Mouse (Mus musculus): Measurements from ENCODE around the gene Tnnt1. TPM values are rescaled to one million over a fixed set of nuclear protein-coding genes. Genes with fewer than 3 reads are reported as not detected.

Gene Tnnt1
- 3.6 and 45.1 TPM in 2 replicates for polyA plus RNA-seq (2012; rRNA removed)

GRCm38 (mm10) chr7:4516332-4517050 lies at the start of gene Tnnt1:
TSS of gene Tnnt1 (minus strand) at chr7:4516382.

GRCm38 (mm10) chr7:4547221-4547641 lies 31.0 kb upstream of the Tnnt1 start, which contains the start of gene Syt5:
TSS of gene Syt5 (minus strand) at chr7:4547541.

GRCm38 (mm10) chr7:4532005-4532729 lies 16.0 kb upstream of the Tnnt1 start, which contains the start of gene Dnaaf3:
TSS of gene Dnaaf3 (minus strand) at chr7:4532453.

GRCm38 (mm10) chr7:4524212-4524922 lies 8.2 kb upstream of the Tnnt1 start, which contains the start of gene Tnni3:
TSS of gene Tnni3 (minus strand) at chr7:4524229.

GRCm38 (mm10) chr7:4501558-4502397 lies 14.4 kb downstream of the Tnnt1 start, which contains the start of gene Ppp1r12c:
TSS of gene Ppp1r12c (minus strand) at chr7:4501680.

GRCm38 (mm10) chr7:4460576-4461434 lies 55.4 kb downstream of the Tnnt1 start, which contains the start of gene Eps8l1:
TSS of gene Eps8l1 (plus strand) at chr7:4460674.

Other genes with a start within 250 kb of the Tnnt1 start
- not detected in 2 replicates for gene Ncr1, start 178.7 kb downstream of the Tnnt1 start, polyA plus RNA-seq (2012; rRNA removed)
- gene Gp6, start 118.6 kb downstream of the Tnnt1 start, polyA plus RNA-seq (2012; rRNA removed): 0.03 and 0.07 TPM in 2 replicates
- gene Rdh13, start 70.7 kb downstream of the Tnnt1 start, polyA plus RNA-seq (2012; rRNA removed): 31.2 and 34.3 TPM in 2 replicates
- gene Eps8l1, start 55.7 kb downstream of the Tnnt1 start, polyA plus RNA-seq (2012; rRNA removed): 3.0 and 5.5 TPM in 2 replicates
- gene Ppp1r12c, start 14.7 kb downstream of the Tnnt1 start, polyA plus RNA-seq (2012; rRNA removed): 97.6 and 105 TPM in 2 replicates
- gene Tnni3, start 7.8 kb upstream of the Tnnt1 start, polyA plus RNA-seq (2012; rRNA removed): 6.4 and 7.6 TPM in 2 replicates
- gene Dnaaf3, start 16.1 kb upstream of the Tnnt1 start, polyA plus RNA-seq (2012; rRNA removed): 6.0 and 6.2 TPM in 2 replicates
- gene Syt5, start 31.2 kb upstream of the Tnnt1 start, polyA plus RNA-seq (2012; rRNA removed): 74.4 and 85.2 TPM in 2 replicates
- 0.98 and 1.2 TPM in 2 replicates for gene Ptprh, start 87.7 kb upstream of the Tnnt1 start, polyA plus RNA-seq (2012; rRNA removed)
- 59.1 and 59.5 TPM in 2 replicates for gene Tmem86b, start 115.0 kb upstream of the Tnnt1 start, polyA plus RNA-seq (2012; rRNA removed)
- gene Ppp6r1, start 142.6 kb upstream of the Tnnt1 start, polyA plus RNA-seq (2012; rRNA removed): 110 and 116 TPM in 2 replicates
- 75.4 and 76.6 TPM in 2 replicates for gene Hspbp1, start 168.7 kb upstream of the Tnnt1 start, polyA plus RNA-seq (2012; rRNA removed)
- gene Brsk1, start 174.2 kb upstream of the Tnnt1 start, polyA plus RNA-seq (2012; rRNA removed): 107 and 116 TPM in 2 replicates
- 0.05 and 0.06 TPM in 2 replicates for gene Tmem150b, start 208.9 kb upstream of the Tnnt1 start, polyA plus RNA-seq (2012; rRNA removed)
- gene Kmt5c, start 223.7 kb upstream of the Tnnt1 start, polyA plus RNA-seq (2012; rRNA removed): 175 and 185 TPM in 2 replicates
- 37.5 and 49.7 TPM in 2 replicates for gene Cox6b2, start 236.7 kb upstream of the Tnnt1 start, polyA plus RNA-seq (2012; rRNA removed)